Mouse (Mus musculus) lung, postnatal 14 days (tissue): ENCODE results near the gene Adamts7.

Experiments
- DNase-seq: peaks from one replicate; pipeline ENCODE4 v3.0.0; 2021

Gene Adamts7

GRCm38 (mm10) chr9:90162926-90163748, at the start of gene Adamts7:
Adamts7 (plus strand) TSS chr9:90163069.
- peak; percentile 48 for DNase-seq

GRCm38 (mm10) chr9:90113151-90113550, 49.7 kb upstream of the Adamts7 start:
- DNase-seq: peak; percentile 22

- DNase-seq: peak; percentile 92
Measured at GRCm38 (mm10) chr9:90113651-90114566, 49.0 kb upstream of the Adamts7 start.

GRCm38 (mm10) chr9:90114567-90115307, 48.1 kb upstream of the Adamts7 start, which contains the start of gene Morf4l1:
Morf4l1 (minus strand) TSS chr9:90114774.
- peak; percentile 96 for DNase-seq

- no peak for DNase-seq
Measured at GRCm38 (mm10) chr9:90115308-90115700, 47.6 kb upstream of the Adamts7 start.

- no peak for DNase-seq
Measured at GRCm38 (mm10) chr9:90117234-90117633, 45.6 kb upstream of the Adamts7 start.

- DNase-seq: no peak
Measured at GRCm38 (mm10) chr9:90122246-90122740, 40.6 kb upstream of the Adamts7 start.

- DNase-seq: no peak
Measured at GRCm38 (mm10) chr9:90124156-90124872, 38.6 kb upstream of the Adamts7 start.

- peak; percentile 34 for DNase-seq
Measured at GRCm38 (mm10) chr9:90124873-90125245, 38.0 kb upstream of the Adamts7 start.

- DNase-seq: no peak
Measured at GRCm38 (mm10) chr9:90125416-90126099, 37.3 kb upstream of the Adamts7 start.

- DNase-seq: peak; percentile 85
Measured at GRCm38 (mm10) chr9:90126260-90127010, 36.4 kb upstream of the Adamts7 start.

- no peak for DNase-seq
Measured at GRCm38 (mm10) chr9:90127146-90127545, 35.7 kb upstream of the Adamts7 start.

GRCm38 (mm10) chr9:90128636-90129201, 34.1 kb upstream of the Adamts7 start:
- no peak for DNase-seq

- DNase-seq: no peak
Measured at GRCm38 (mm10) chr9:90133562-90134355, 29.1 kb upstream of the Adamts7 start.

- no peak for DNase-seq
Measured at GRCm38 (mm10) chr9:90135466-90135865, 27.4 kb upstream of the Adamts7 start.

GRCm38 (mm10) chr9:90135963-90136677, 26.7 kb upstream of the Adamts7 start:
- no peak for DNase-seq

GRCm38 (mm10) chr9:90136678-90136965, 26.2 kb upstream of the Adamts7 start:
- DNase-seq: no peak

- DNase-seq: peak; percentile 33
Measured at GRCm38 (mm10) chr9:90145788-90146187, 17.1 kb upstream of the Adamts7 start.

GRCm38 (mm10) chr9:90146869-90147268, 16.0 kb upstream of the Adamts7 start:
- no peak for DNase-seq
